Mouse (Mus musculus): ENCODE data around the gene Nav2. TPM values are rescaled to one million over a fixed set of nuclear protein-coding genes. Genes with fewer than 3 reads are reported as not detected.
A peak's percentile ranks its signal among the peaks of the same experiment; 100 is the strongest.

Nav2 gene
- polyA plus RNA-seq, 1 experiment = 38.5 TPM

GRCm38 (mm10) chr7:49225741-49226140 lies 317.2 kb downstream of the Nav2 start:
- H3K27ac ChIP-seq (ENCODE audit: insufficient read depth, low read length) = no peak overlapping the region
- TF ChIP-seq CTCF (IDR thresholded peaks at IDR 0.05; ENCODE audit: extremely low read depth, insufficient read depth, low read length) = no peak
- TF ChIP-seq POLR2A (IDR thresholded peaks at IDR 0.05; ENCODE audit: extremely low read depth, insufficient read depth, low read length) = no peak
- no peak overlapping the region for H3K4me3 ChIP-seq (ENCODE audit: insufficient read depth, low read length)
- H3K4me1 ChIP-seq (ENCODE audit: control insufficient read depth, insufficient read depth, low read length) = no peaks in the 10 kb centered on the region; the same call in 1 of the 2 replicates

GRCm38 (mm10) chr7:49232969-49233368 lies 324.5 kb downstream of the Nav2 start:
- no peak for TF ChIP-seq CTCF (IDR thresholded peaks at IDR 0.05; ENCODE audit: extremely low read depth, insufficient read depth, low read length)
- TF ChIP-seq POLR2A (IDR thresholded peaks at IDR 0.05; ENCODE audit: extremely low read depth, insufficient read depth, low read length) = no peak
- no peak overlapping the region for H3K4me3 ChIP-seq (ENCODE audit: insufficient read depth, low read length)
- H3K27ac ChIP-seq (ENCODE audit: insufficient read depth, low read length) = no peak overlapping the region
- H3K4me1 ChIP-seq (ENCODE audit: control insufficient read depth, insufficient read depth, low read length) = no peaks in the 10 kb centered on the region; the same call in 1 of the 2 replicates

GRCm38 (mm10) chr7:49234288-49234687 lies 325.8 kb downstream of the Nav2 start:
- H3K27ac ChIP-seq (ENCODE audit: insufficient read depth, low read length) = no peak overlapping the region
- H3K4me3 ChIP-seq (ENCODE audit: insufficient read depth, low read length) = no peak overlapping the region
- no peak for TF ChIP-seq POLR2A (IDR thresholded peaks at IDR 0.05; ENCODE audit: extremely low read depth, insufficient read depth, low read length)

GRCm38 (mm10) chr7:49235271-49235681 lies 326.8 kb downstream of the Nav2 start:
- no peak for TF ChIP-seq CTCF (IDR thresholded peaks at IDR 0.05; ENCODE audit: extremely low read depth, insufficient read depth, low read length)
- no peak for TF ChIP-seq POLR2A (IDR thresholded peaks at IDR 0.05; ENCODE audit: extremely low read depth, insufficient read depth, low read length)
- Histone ChIP-seq H3K4me1 (ENCODE audit: control insufficient read depth, insufficient read depth, low read length) (no peaks in the 10 kb centered on the region), H3K27ac (ENCODE audit: insufficient read depth, low read length) (no peak overlapping the region), H3K4me3 (ENCODE audit: insufficient read depth, low read length) (no peak overlapping the region)

More at GRCm38 (mm10) chr7:49234288-49234687, 325.8 kb downstream of the Nav2 start:
- H3K4me1 ChIP-seq (ENCODE audit: control insufficient read depth, insufficient read depth, low read length) = no peaks in the 10 kb centered on the region; the same call in 1 of the 2 replicates

GRCm38 (mm10) chr7:49235821-49236220 lies 327.3 kb downstream of the Nav2 start:
- no peak for TF ChIP-seq CTCF (IDR thresholded peaks at IDR 0.05; ENCODE audit: extremely low read depth, insufficient read depth, low read length)
- TF ChIP-seq POLR2A (IDR thresholded peaks at IDR 0.05; ENCODE audit: extremely low read depth, insufficient read depth, low read length) = no peak
- Histone ChIP-seq H3K27ac (ENCODE audit: insufficient read depth, low read length) (no peak overlapping the region), H3K4me1 (ENCODE audit: control insufficient read depth, insufficient read depth, low read length) (no peaks in the 10 kb centered on the region), H3K4me3 (ENCODE audit: insufficient read depth, low read length) (no peak overlapping the region)

- Histone ChIP-seq H3K4me1 (ENCODE audit: control insufficient read depth, insufficient read depth, low read length) (no peaks in the 10 kb centered on the region), H3K27ac (ENCODE audit: insufficient read depth, low read length) (no peak overlapping the region), H3K4me3 (ENCODE audit: insufficient read depth, low read length) (no peak overlapping the region)
- no peak for TF ChIP-seq POLR2A (IDR thresholded peaks at IDR 0.05; ENCODE audit: extremely low read depth, insufficient read depth, low read length)
- TF ChIP-seq CTCF (IDR thresholded peaks at IDR 0.05; ENCODE audit: extremely low read depth, insufficient read depth, low read length) = no peak
Measured at GRCm38 (mm10) chr7:49240461-49240860, 331.9 kb downstream of the Nav2 start.

- H3K4me1 ChIP-seq (ENCODE audit: control insufficient read depth, insufficient read depth, low read length) = no peaks in the 10 kb centered on the region
- no peak overlapping the region for H3K4me3 ChIP-seq (ENCODE audit: insufficient read depth, low read length)
- TF ChIP-seq CTCF (IDR thresholded peaks at IDR 0.05; ENCODE audit: extremely low read depth, insufficient read depth, low read length) (no peak), POLR2A (IDR thresholded peaks at IDR 0.05; ENCODE audit: extremely low read depth, insufficient read depth, low read length) (no peak)
- no peak overlapping the region for H3K27ac ChIP-seq (ENCODE audit: insufficient read depth, low read length)
Measured at GRCm38 (mm10) chr7:49241229-49241751, 332.8 kb downstream of the Nav2 start.

- no peak for TF ChIP-seq POLR2A (IDR thresholded peaks at IDR 0.05; ENCODE audit: extremely low read depth, insufficient read depth, low read length)
- TF ChIP-seq CTCF (IDR thresholded peaks at IDR 0.05; ENCODE audit: extremely low read depth, insufficient read depth, low read length) = no peak
- H3K4me1 ChIP-seq (ENCODE audit: control insufficient read depth, insufficient read depth, low read length) = no peaks in the 10 kb centered on the region
- H3K4me3 ChIP-seq (ENCODE audit: insufficient read depth, low read length) = no peak overlapping the region
- no peak overlapping the region for H3K27ac ChIP-seq (ENCODE audit: insufficient read depth, low read length)
Measured at GRCm38 (mm10) chr7:49242261-49242660, 333.7 kb downstream of the Nav2 start.

- Histone ChIP-seq H3K4me3 (ENCODE audit: insufficient read depth, low read length) (no peak overlapping the region), H3K4me1 (ENCODE audit: control insufficient read depth, insufficient read depth, low read length) (no peaks in the 10 kb centered on the region), H3K27ac (ENCODE audit: insufficient read depth, low read length) (no peak overlapping the region)
- TF ChIP-seq CTCF (IDR thresholded peaks at IDR 0.05; ENCODE audit: extremely low read depth, insufficient read depth, low read length) (no peak), POLR2A (IDR thresholded peaks at IDR 0.05; ENCODE audit: extremely low read depth, insufficient read depth, low read length) (no peak)
Measured at GRCm38 (mm10) chr7:49243079-49243478, 334.6 kb downstream of the Nav2 start.

- H3K4me1 ChIP-seq (ENCODE audit: control insufficient read depth, insufficient read depth, low read length) = 0 out of 2 replicates have a peak, but pooled peaks cover under 1% of the 10 kb centered on the region
- peak overlapping the region; percentile 92 for H3K27ac ChIP-seq (ENCODE audit: insufficient read depth, low read length)
- TF ChIP-seq CTCF (IDR thresholded peaks at IDR 0.05; ENCODE audit: extremely low read depth, insufficient read depth, low read length) (no peak), POLR2A (IDR thresholded peaks at IDR 0.05; ENCODE audit: extremely low read depth, insufficient read depth, low read length) (peak; percentile 89)
- peak overlapping the region; percentile 85 for H3K4me3 ChIP-seq (ENCODE audit: insufficient read depth, low read length)
Measured at GRCm38 (mm10) chr7:49245537-49246239, 337.2 kb downstream of the Nav2 start.

Data from cortical plate, adult 2 months (tissue).